Mouse (Mus musculus): ENCODE data around the gene Leng1.
A peak's percentile ranks its signal among the peaks of the same experiment; 100 is the strongest.
"Not testable (repeated sequence)": the region's sequence is repeated elsewhere in the genome, so short reads cannot be mapped to it uniquely, and the experiment has no call there.

The Leng1 gene

GRCm38 (mm10) chr7:3665215-3666114, at the start of gene Leng1:
Leng1 (minus strand) TSS chr7:3665840.
- DNase-seq, result peak; percentile 100

- DNase-seq, result peak; percentile 79
These were observed 49.6 kb upstream of the Leng1 start for GRCm38 (mm10) chr7:3715249-3715648.

GRCm38 (mm10) chr7:3712264-3712942, 46.8 kb upstream of the Leng1 start:
- peak; percentile 82 for DNase-seq

GRCm38 (mm10) chr7:3709000-3709399, 43.4 kb upstream of the Leng1 start:
- DNase-seq, result no peak

- not testable (repeated sequence) for DNase-seq
These were observed 42.9 kb upstream of the Leng1 start for GRCm38 (mm10) chr7:3708447-3708980.

GRCm38 (mm10) chr7:3707568-3708413, 42.2 kb upstream of the Leng1 start:
- DNase-seq, result peak; percentile 68

GRCm38 (mm10) chr7:3707027-3707426, 41.4 kb upstream of the Leng1 start:
- peak; percentile 96 for DNase-seq

GRCm38 (mm10) chr7:3706343-3706934, 40.8 kb upstream of the Leng1 start:
- DNase-seq, result peak; percentile 94

- DNase-seq, result peak; percentile 90
These were observed 40.3 kb upstream of the Leng1 start for GRCm38 (mm10) chr7:3705911-3706310.

- DNase-seq, result peak; percentile 92
These were observed 39.8 kb upstream of the Leng1 start for GRCm38 (mm10) chr7:3705461-3705860.

GRCm38 (mm10) chr7:3704475-3704874, 38.8 kb upstream of the Leng1 start:
- DNase-seq, result no peak

GRCm38 (mm10) chr7:3703879-3704441, 38.3 kb upstream of the Leng1 start, which contains the start of gene Rps9:
Rps9 (plus strand) TSS chr7:3703993.
- DNase-seq, result peak; percentile 100

GRCm38 (mm10) chr7:3703148-3703878, 37.7 kb upstream of the Leng1 start:
- DNase-seq, result no peak

- DNase-seq, result no peak
These were observed 32.8 kb upstream of the Leng1 start for GRCm38 (mm10) chr7:3698471-3698870.

- peak; percentile 94 for DNase-seq
These were observed 29.3 kb upstream of the Leng1 start for GRCm38 (mm10) chr7:3694949-3695305.

- DNase-seq, result peak; percentile 98
These were observed 28.7 kb upstream of the Leng1 start for GRCm38 (mm10) chr7:3694076-3694948.

- no peak for DNase-seq
These were observed 28.1 kb upstream of the Leng1 start for GRCm38 (mm10) chr7:3693809-3694075.

GRCm38 (mm10) chr7:3692987-3693808, 27.6 kb upstream of the Leng1 start, which contains the start of gene Mboat7:
Mboat7 (minus strand) TSS chr7:3693523.
- peak; percentile 100 for DNase-seq

GRCm38 (mm10) chr7:3692382-3692986, 26.8 kb upstream of the Leng1 start, which contains the start of gene Tsen34:
Tsen34 (plus strand) TSS chr7:3692863.
- no peak for DNase-seq

Measured in heart, adult 11 months (tissue).